Mouse (Mus musculus) heart, embryonic 15.5 days (tissue): Measurements from ENCODE around the gene Ahsg. TPM values are rescaled to one million over a fixed set of nuclear protein-coding genes. Genes with fewer than 3 reads are reported as not detected.
A peak's percentile ranks its signal among the peaks of the same experiment; 100 is the strongest.

Source experiments
- ATAC-seq: fragments of 200-750 bp; cut with Nextera tagmentation; replicated peaks from 2 replicates; pipeline ENCODE4 v1.8.0; 2017; ENCODE audit warnings: low read depth, moderate TSS enrichment; ENCODE audit not compliant: insufficient number of reproducible peaks, insufficient read depth, low FRiP score
- H3K27ac ChIP-seq: fragments of 300-500 bp; sonication (generic); 2 replicates; pipeline ENCODE4 v1.5.1; 2015; ENCODE audit warnings: mild to moderate bottlenecking, inconsistent platforms
- H3K27me3 ChIP-seq: fragments of 300-500 bp; sonication (generic); 2 replicates; pipeline ENCODE4 v1.6.1; 2015; ENCODE audit warnings: inconsistent platforms
- H3K36me3 ChIP-seq: fragments of 300-500 bp; sonication (generic); 2 replicates; pipeline ENCODE4 v1.6.1; 2015; ENCODE audit warnings: mild to moderate bottlenecking, inconsistent platforms
- H3K4me1 ChIP-seq: fragments of 300-500 bp; sonication (generic); replicated peaks from 2 replicates; pipeline ENCODE4 v1.6.1; 2015; ENCODE audit warnings: inconsistent platforms
- H3K4me2 ChIP-seq: fragments of 300-500 bp; sonication (generic); 2 replicates; pipeline ENCODE4 v1.6.1; 2015; ENCODE audit warnings: inconsistent platforms, mild to moderate bottlenecking, moderate library complexity
- H3K4me3 ChIP-seq: fragments of 300-500 bp; sonication (generic); 2 replicates; pipeline ENCODE4 v1.5.1; 2015; ENCODE audit warnings: mild to moderate bottlenecking, inconsistent platforms
- H3K9ac ChIP-seq: fragments of 300-500 bp; sonication (generic); 2 replicates; pipeline ENCODE4 v1.6.1; 2015; ENCODE audit warnings: mild to moderate bottlenecking, inconsistent platforms
- H3K9me3 ChIP-seq: fragments of 300-500 bp; sonication (generic); replicated peaks from 2 replicates; pipeline ENCODE4 v1.6.1; 2016; ENCODE audit warnings: inconsistent platforms
- WGBS: fragments of 180-500 bp; shearing (Covaris S2); methylation state at CpG from one replicate; pipeline ENCODE4 v1.1.7; 2015; ENCODE audit warnings: mixed read lengths; 5-methylcytosine and 5-hydroxymethylcytosine counted together
- polyA plus RNA-seq: library from polyadenylated mRNA; unstranded; fragments of >200 nt; fragmentation: Nextera tagmentation; extraction: Ambion mirVana; gene quantifications from 2 replicates; pipeline ENCODE4 v1.2.1, GENCODE M21; 2015

Ahsg gene
- 7.5 and 19.6 TPM in 2 replicates for polyA plus RNA-seq

DNA sequence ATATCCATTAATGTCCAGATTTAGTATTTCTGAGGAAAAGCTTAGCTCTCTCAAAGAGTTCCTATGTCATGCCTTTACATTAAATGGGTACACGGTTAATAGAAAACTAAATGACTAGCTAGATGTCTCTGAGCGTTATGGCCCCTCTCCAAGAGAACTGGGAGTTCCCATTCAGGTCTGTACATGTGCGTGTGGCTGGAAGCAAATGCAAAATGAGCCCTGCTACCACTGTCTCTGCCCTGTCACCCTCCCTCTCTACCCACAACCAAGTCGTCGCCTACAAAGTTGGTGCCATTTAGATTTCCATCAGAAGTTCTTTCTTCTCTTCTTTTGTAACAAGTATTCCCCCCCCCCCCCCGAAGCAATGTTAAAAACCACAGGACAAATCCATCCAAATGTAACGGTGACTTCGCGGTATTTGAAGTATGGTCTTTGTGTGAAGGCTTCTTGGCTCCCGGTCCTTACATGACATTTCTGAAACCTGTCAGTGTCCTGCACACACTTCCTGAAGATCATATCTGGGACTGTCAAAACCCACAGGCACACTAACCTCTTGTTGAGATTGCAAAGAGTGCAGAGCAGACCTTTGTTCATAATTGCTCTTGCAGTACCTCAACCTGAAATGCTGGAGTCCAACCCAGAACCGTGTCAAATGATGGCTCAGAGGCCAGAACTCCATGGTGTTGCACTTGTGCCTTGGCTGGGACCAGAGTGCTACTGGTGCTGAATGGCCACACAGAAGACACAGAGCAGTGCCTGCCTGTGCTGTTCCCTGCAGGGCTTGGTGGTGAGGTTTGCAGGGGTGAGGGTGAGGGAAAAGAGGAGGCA lies at the start of gene Ahsg:
TSS of gene Ahsg (plus strand) at position 595 of the 828 bp plus-strand sequence.
- 71% methylated on average over 11 of the region's 11 CpGs for WGBS
- H3K27ac ChIP-seq = no peak within 1 kb of the TSS
- H3K4me3 ChIP-seq = no peak within 1 kb of the TSS
- no peaks in the 10 kb centered on the region for H3K4me1 ChIP-seq
- no peak within 1 kb of the TSS for H3K9ac ChIP-seq
- no peak within 1 kb of the TSS for H3K4me2 ChIP-seq
- no peak for ATAC-seq
- H3K9me3 ChIP-seq = no peaks in the 10 kb centered on the region
- H3K36me3 ChIP-seq = no peaks in the 10 kb centered on the region
- H3K27me3 ChIP-seq = no peaks in the 10 kb centered on the region

DNA sequence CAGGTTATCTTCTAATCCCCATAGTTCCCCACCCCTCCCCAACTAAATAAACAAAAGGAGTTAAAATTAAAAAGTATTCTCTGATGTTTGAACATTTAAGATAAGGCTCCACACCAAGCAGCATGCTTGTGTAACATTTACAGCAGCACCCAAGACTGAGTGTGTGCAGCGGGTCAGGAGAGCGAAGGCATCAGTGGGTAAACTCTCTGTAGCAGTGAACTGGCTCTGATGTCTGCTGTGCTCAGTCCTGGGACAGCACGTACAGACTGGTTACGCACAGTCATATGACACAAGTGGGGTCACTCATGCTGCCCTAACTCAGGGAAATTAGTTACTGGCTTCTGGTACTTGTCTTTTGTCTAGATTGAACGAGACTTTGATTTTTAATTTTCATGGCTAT lies 48.2 kb upstream of the Ahsg start:
- Histone ChIP-seq H3K4me1 (peaks cover 23% of the 10 kb centered on the region), H3K4me2 (no peak overlapping the region), H3K9me3 (no peaks in the 10 kb centered on the region), H3K27ac (no peak overlapping the region), H3K9ac (no peak overlapping the region), H3K36me3 (peaks cover 3% of the 10 kb centered on the region; the same call in 1 of the 2 replicates), H3K27me3 (no peaks in the 10 kb centered on the region), H3K4me3 (no peak overlapping the region)
- 91% methylated on average over 5 of the region's 5 CpGs for WGBS
- no peak for ATAC-seq

DNA sequence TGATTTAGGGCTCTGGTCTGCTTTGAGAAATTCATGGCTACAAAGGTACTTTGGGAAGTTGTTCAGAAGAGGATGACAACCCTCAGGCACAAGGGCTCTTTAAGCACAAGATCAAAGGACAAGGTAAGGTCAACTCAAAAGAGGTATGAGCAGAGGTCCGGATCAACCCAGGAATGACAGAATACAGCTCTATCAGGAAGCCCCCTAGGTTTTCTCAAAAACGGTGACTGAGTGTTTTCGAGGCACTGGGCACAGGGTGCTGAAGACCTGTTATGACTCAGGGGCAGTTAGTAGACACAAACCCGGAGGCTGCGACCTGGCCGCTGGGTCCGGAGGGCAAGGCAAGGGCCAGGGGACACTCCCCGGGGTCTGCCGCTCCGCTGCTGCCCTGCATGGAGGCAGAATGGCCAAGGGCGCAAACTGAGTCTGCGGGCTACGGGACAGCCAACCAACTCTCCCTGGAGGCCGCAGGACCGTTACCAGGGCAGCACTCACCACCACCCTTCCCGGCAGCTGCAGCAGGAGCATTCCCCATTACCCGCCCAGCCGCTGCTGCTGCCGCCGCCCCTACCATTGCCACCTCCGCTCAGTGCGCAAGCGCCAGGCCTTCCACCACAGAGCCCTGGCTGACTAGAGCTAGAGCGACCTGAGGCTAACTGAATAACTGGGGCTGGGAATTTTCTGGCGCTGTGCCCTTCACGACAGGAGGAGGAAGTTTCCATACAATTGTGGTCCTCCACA lies 46.8 kb upstream of the Ahsg start:
- Histone ChIP-seq H3K36me3 (peaks cover 3% of the 10 kb centered on the region; the same call in 1 of the 2 replicates), H3K9me3 (no peaks in the 10 kb centered on the region), H3K27ac (peak overlapping the region; percentile 85), H3K27me3 (no peaks in the 10 kb centered on the region), H3K4me3 (peak overlapping the region; percentile 69), H3K4me2 (peak overlapping the region; percentile 93), H3K9ac (peak overlapping the region; percentile 92), H3K4me1 (peaks cover 19% of the 10 kb centered on the region)
- 5% methylated on average over 26 of the region's 26 CpGs for WGBS
- ATAC-seq = peak; percentile 91

DNA sequence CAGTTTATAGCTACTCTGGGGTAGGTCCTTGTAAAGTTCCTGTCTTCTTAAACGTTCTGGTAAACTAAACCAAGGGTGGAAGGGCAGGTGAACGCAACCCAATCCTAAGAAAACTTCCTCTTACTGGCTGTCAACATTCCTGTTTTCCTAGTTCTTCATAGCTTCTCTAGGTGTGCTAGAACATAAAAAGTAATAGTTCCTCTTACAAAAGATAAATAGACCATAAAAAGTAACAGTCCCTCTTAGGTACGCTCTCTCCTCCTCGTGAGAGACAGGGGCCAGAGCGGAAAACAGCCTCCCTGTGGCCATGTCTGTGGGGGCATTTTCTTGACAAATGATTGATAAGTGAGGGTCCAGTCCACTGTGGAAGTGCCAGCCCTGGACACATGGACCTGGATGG lies 46.2 kb upstream of the Ahsg start:
- peak overlapping the region; percentile 93 for H3K4me2 ChIP-seq
- H3K9me3 ChIP-seq = no peaks in the 10 kb centered on the region
- WGBS = 72% methylated on average over 5 of the region's 5 CpGs
- no peak for ATAC-seq
- peak overlapping the region; percentile 85 for H3K27ac ChIP-seq
- peaks cover 3% of the 10 kb centered on the region; the same call in 1 of the 2 replicates for H3K36me3 ChIP-seq
- peak overlapping the region; percentile 92; the same call in 1 of the 2 replicates for H3K9ac ChIP-seq
- H3K4me3 ChIP-seq = peak overlapping the region; percentile 69
- H3K27me3 ChIP-seq = no peaks in the 10 kb centered on the region
- peaks cover 14% of the 10 kb centered on the region for H3K4me1 ChIP-seq

DNA sequence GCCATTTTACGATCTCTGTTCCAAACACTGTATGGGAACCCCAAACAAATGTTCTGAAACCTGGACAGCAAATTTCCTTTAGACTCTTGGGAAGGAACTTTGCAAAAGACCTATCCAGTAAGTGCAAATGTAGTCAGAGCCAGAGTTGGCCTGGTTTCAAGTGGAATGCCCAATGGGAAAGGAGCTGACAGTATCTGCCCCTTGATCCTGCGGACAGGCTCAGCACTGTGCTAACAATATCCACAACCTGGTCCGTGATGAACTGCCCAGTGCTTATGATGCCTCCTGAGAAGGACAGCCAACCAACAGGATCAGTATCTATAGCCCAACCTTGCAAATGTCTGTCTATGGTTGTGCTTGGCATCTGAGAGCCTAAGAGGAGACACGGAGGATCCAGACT lies 45.6 kb upstream of the Ahsg start:
- WGBS = 71% methylated on average over 4 of the region's 4 CpGs
- Histone ChIP-seq H3K4me2 (no peak overlapping the region), H3K4me1 (peaks cover 11% of the 10 kb centered on the region), H3K27me3 (no peaks in the 10 kb centered on the region), H3K4me3 (no peak overlapping the region), H3K27ac (no peak overlapping the region), H3K9ac (no peak overlapping the region), H3K36me3 (peaks cover under 1% of the 10 kb centered on the region; the same call in 1 of the 2 replicates), H3K9me3 (no peaks in the 10 kb centered on the region)
- ATAC-seq = no peak

DNA sequence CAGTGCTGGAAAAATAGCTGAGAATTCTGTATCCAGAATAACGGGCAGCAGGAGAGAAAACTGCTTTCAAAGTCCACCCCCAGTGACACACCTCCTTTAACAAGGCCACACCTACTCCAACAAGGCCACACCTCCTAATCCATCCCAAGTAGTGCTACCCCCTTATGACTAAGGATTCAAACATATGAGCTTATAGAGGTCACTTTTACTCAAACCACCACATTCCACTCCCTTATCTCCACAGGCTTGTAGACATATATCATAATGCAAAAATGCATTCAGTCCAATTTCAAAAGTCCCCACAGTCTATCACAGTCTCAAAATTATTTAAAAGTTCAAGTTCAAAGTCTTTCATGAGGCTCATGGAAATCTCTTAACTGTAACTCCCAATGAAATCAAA lies 43.4 kb upstream of the Ahsg start:
- WGBS = 70% methylated on average over 1 of the region's 1 CpGs
- Histone ChIP-seq H3K4me2 (no peak overlapping the region), H3K36me3 (no peaks in the 10 kb centered on the region), H3K4me3 (no peak overlapping the region), H3K27me3 (no peaks in the 10 kb centered on the region), H3K4me1 (peaks cover 11% of the 10 kb centered on the region), H3K27ac (no peak overlapping the region), H3K9ac (no peak overlapping the region), H3K9me3 (no peaks in the 10 kb centered on the region)
- ATAC-seq = no peak

DNA sequence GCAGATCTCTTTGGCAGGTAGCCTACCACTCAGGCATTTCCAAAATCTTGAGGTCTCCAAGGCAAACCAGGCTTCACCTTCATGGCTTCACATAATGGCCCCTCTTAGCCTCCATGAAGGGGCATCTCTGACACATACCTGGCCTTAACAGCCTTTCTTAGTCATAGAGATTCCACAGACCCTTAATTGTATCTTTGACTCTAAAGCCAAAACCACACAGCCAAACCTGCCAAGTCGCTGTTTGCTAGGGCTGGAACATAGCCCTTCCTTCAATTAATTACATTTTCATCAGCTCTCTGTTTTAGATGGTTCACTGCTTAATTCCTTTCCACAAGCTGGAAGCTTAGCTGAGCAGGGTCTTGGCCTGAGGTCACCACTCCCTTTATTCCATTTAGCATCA lies 42.7 kb upstream of the Ahsg start:
- no peak for ATAC-seq
- Histone ChIP-seq H3K4me1 (peaks cover 11% of the 10 kb centered on the region), H3K27me3 (no peaks in the 10 kb centered on the region), H3K4me3 (no peak overlapping the region), H3K4me2 (no peak overlapping the region), H3K9ac (no peak overlapping the region), H3K27ac (no peak overlapping the region), H3K36me3 (no peaks in the 10 kb centered on the region), H3K9me3 (no peaks in the 10 kb centered on the region)
- 87% methylated on average over 1 of the region's 1 CpGs for WGBS

DNA sequence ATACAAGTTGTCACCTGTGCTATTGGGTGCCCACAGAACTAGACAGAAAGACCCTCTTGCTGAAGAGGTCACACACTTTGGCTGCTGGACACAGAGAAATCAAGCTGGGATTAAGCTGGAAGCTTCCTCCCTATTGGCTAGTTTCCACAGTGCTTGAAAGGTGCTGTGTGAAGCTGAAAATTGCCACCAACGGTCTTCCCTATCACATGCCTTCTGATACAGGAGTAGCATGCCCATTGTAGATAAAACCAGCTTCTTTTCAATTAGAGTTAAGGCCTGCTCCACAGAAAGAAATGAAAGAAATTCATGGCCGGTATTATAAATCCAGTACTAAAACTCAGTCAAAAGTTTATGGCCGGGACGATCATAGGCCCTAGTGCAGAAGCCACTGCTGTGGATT lies 38.4 kb upstream of the Ahsg start:
- no peak overlapping the region for H3K27ac ChIP-seq
- 90% methylated on average over 4 of the region's 4 CpGs for WGBS
- no peak overlapping the region for H3K4me3 ChIP-seq
- no peak overlapping the region for H3K9ac ChIP-seq
- no peak overlapping the region for H3K4me2 ChIP-seq
- H3K36me3 ChIP-seq = no peaks in the 10 kb centered on the region
- H3K9me3 ChIP-seq = no peaks in the 10 kb centered on the region
- ATAC-seq = no peak
- peaks cover 6% of the 10 kb centered on the region for H3K4me1 ChIP-seq
- no peaks in the 10 kb centered on the region for H3K27me3 ChIP-seq

DNA sequence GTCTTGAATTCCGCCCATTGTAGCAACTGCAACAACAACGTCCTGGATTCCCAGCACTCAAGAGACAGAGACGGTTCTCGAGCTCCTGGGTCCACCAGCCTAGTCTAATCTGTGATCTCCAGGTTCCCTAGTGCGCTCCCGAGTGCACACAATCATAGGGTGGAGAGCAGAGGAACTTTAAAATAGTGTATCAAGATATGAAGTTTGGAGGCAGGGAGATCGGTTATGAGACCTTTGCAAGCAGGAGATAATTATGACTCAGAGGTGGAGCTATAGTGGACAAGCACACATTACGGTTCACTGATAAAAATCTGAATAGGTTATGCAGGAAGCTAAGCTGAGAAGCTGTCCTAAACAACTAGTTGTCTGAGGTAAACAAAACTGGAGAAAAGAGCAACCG lies 34.3 kb upstream of the Ahsg start:
- Histone ChIP-seq H3K4me3 (peak overlapping the region; percentile 76), H3K27me3 (no peaks in the 10 kb centered on the region), H3K4me1 (peaks cover 15% of the 10 kb centered on the region), H3K9me3 (no peaks in the 10 kb centered on the region), H3K36me3 (peaks cover 2% of the 10 kb centered on the region; the same call in 1 of the 2 replicates), H3K27ac (peak overlapping the region; percentile 75), H3K9ac (peak overlapping the region; percentile 46), H3K4me2 (peak overlapping the region; percentile 78)
- WGBS = 7% methylated on average over 9 of the region's 9 CpGs
- ATAC-seq = no peak

DNA sequence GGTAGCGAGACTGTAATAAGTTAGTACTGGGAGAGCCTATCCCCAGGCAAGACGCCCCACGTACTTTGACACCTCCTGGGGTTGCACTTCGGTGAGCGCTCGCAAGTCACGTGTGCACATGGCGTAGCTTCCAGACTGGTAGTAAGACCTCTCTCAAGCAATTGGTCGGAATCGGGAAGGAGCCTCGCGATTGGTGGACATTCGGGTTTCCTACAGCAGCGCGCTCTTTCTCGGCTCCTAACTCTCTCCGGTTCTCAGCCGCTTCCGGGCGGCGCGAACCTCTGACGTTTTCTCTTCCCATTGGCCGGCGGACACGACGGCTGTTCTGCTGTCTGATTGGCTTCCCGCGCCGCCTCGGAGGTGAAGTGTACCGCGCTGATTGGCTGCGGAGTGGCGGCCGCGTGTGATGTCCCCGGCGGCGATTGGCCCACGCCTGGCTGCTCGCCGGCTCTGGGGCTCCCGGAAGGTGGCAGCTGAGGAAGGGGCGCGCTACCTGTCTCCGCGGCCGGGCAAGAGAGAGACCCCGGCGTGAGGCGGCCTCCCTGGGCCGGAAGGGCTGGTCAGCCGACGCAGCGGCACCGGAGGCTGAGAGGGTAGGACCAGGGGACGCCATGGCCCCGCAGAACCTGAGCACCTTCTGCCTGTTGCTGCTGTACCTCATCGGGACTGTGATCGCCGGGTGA lies 33.5 kb upstream of the Ahsg start, which contains the start of the genes Tbccd1 and Dnajb11:
TSS of gene Tbccd1 (minus strand) at position 239 of the 683 bp plus-strand sequence.
TSS of gene Dnajb11 (plus strand) at position 415 of the 683 bp plus-strand sequence.
- peak within 1 kb of the TSS; percentile 75 for H3K27ac ChIP-seq
- peaks cover 15% of the 10 kb centered on the region for H3K4me1 ChIP-seq
- no peaks in the 10 kb centered on the region for H3K27me3 ChIP-seq
- H3K4me3 ChIP-seq = peak within 1 kb of the TSS; percentile 76
- H3K9me3 ChIP-seq = no peaks in the 10 kb centered on the region
- peak within 1 kb of the TSS; percentile 90 for H3K4me2 ChIP-seq
- under 1% methylated on average over 62 of the region's 62 CpGs for WGBS
- peak within 1 kb of the TSS; percentile 79 for H3K9ac ChIP-seq
- peaks cover 9% of the 10 kb centered on the region for H3K36me3 ChIP-seq
- ATAC-seq = peak; percentile 99

DNA sequence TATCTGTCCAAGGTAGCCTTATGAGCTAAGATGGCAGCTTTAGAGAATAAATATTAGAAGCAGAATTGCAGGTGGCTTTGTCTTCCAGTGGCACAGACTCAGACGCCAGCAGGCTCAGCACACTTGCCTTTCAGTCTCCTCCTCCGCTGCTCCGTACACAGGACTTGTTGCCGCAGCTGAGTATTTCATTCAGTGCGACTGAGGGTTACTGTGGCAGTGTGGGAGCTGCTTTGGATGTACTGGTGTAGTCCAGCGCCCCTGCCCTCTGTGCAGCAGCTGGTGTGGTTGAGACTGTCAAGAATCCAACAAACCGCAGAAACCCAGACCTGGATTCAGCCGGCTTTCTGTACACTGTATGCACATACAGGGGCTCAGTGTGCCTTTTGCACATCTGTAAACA lies 18.7 kb upstream of the Ahsg start:
- Histone ChIP-seq H3K4me1 (no peaks in the 10 kb centered on the region), H3K27ac (no peak overlapping the region), H3K9ac (no peak overlapping the region), H3K4me3 (no peak overlapping the region), H3K9me3 (no peaks in the 10 kb centered on the region), H3K27me3 (no peaks in the 10 kb centered on the region), H3K36me3 (peaks cover 59% of the 10 kb centered on the region), H3K4me2 (no peak overlapping the region)
- no peak for ATAC-seq
- 89% methylated on average over 8 of the region's 8 CpGs for WGBS
